Mouse (Mus musculus) midbrain, embryonic 11.5 days (tissue): ENCODE measurements around the gene Dnah14. TPM values are rescaled to one million over a fixed set of nuclear protein-coding genes. Genes with fewer than 3 reads are reported as not detected.

Source experiments
- ATAC-seq: fragments of 200-750 bp; cut with Nextera tagmentation; 2 replicates; pipeline ENCODE4 v1.8.0; 2017; ENCODE audit warnings: moderate TSS enrichment, moderate library complexity; ENCODE audit not compliant: low FRiP score
- DNase-seq: peaks from one replicate; pipeline ENCODE4 v3.0.0; 2015; ENCODE audit warnings: low spot score; ENCODE audit errors: missing footprints
- H3K27ac ChIP-seq: fragments of 300-500 bp; sonication (generic); 2 replicates; pipeline ENCODE4 v1.5.1; 2014; ENCODE audit warnings: low read depth, low read length
- H3K27me3 ChIP-seq: fragments of 300-500 bp; sonication (generic); 2 replicates; pipeline ENCODE4 v1.6.1; 2014; ENCODE audit warnings: mild to moderate bottlenecking, low read length, moderate library complexity, mixed read lengths; ENCODE audit not compliant: control insufficient read depth, insufficient read depth
- H3K36me3 ChIP-seq: fragments of 300-500 bp; sonication (generic); 2 replicates; pipeline ENCODE4 v1.6.1; 2014; ENCODE audit warnings: mild to moderate bottlenecking, low read length, moderate library complexity, mixed read lengths; ENCODE audit not compliant: control insufficient read depth, insufficient read depth
- H3K4me1 ChIP-seq: fragments of 300-500 bp; sonication (generic); 2 replicates; pipeline ENCODE4 v1.6.1; 2014; ENCODE audit warnings: low read length; ENCODE audit not compliant: control insufficient read depth, insufficient read depth
- H3K4me2 ChIP-seq: fragments of 300-500 bp; sonication (generic); 2 replicates; pipeline ENCODE4 v1.6.1; 2014; ENCODE audit warnings: mild to moderate bottlenecking, moderate library complexity
- H3K4me3 ChIP-seq: fragments of 300-500 bp; sonication (generic); 2 replicates; pipeline ENCODE4 v1.5.1; 2014; ENCODE audit warnings: low read depth, low read length
- H3K9ac ChIP-seq: fragments of 300-500 bp; sonication (generic); 2 replicates; pipeline ENCODE4 v1.6.1; 2014; ENCODE audit warnings: low read length
- H3K9me3 ChIP-seq: fragments of 300-500 bp; sonication (generic); 2 replicates; pipeline ENCODE4 v1.6.1; 2016; ENCODE audit warnings: low read length; ENCODE audit not compliant: control insufficient read depth
- WGBS: fragments of 180-500 bp; shearing (Covaris S2); extraction: QIAGEN DNeasy Blood & Tissue Kit; methylation state at CpG from one replicate; pipeline ENCODE4 v1.1.7; 2014; 5-methylcytosine and 5-hydroxymethylcytosine counted together
- polyA plus RNA-seq: library from polyadenylated mRNA; unstranded; fragments of >200 nt; fragmentation: Nextera tagmentation; extraction: Ambion mirVana; gene quantifications from 2 replicates; pipeline ENCODE4 v1.2.1, GENCODE M21; 2014

The Dnah14 gene
- polyA plus RNA-seq, 1 experiment from 2014 or later: 2.7 TPM

- no peak for DNase-seq
- no peaks in the 10 kb centered on the region for H3K9me3 ChIP-seq
- H3K9ac ChIP-seq: no peak overlapping the region
- 48% methylated on average over 13 of the region's 13 CpGs for WGBS
- H3K4me1 ChIP-seq: peaks cover 3% of the 10 kb centered on the region; the same call in 1 of the 2 replicates
- H3K27ac ChIP-seq: no peak overlapping the region
- H3K27me3 ChIP-seq: no peaks in the 10 kb centered on the region
- no peak overlapping the region for H3K4me3 ChIP-seq
- H3K4me2 ChIP-seq: no peak overlapping the region
- no peak for ATAC-seq
- H3K36me3 ChIP-seq: no peaks in the 10 kb centered on the region
Observed at GRCm38 (mm10) chr1:181852466-181852865, 276.1 kb downstream of the Dnah14 start.

GRCm38 (mm10) chr1:181853081-181853736, 276.9 kb downstream of the Dnah14 start:
- ATAC-seq (no peak), DNase-seq (no peak)
- Histone ChIP-seq H3K27ac (no peak overlapping the region), H3K9me3 (no peaks in the 10 kb centered on the region), H3K4me1 (peaks cover 3% of the 10 kb centered on the region; the same call in 1 of the 2 replicates), H3K27me3 (no peaks in the 10 kb centered on the region), H3K4me2 (no peak overlapping the region), H3K4me3 (no peak overlapping the region), H3K9ac (no peak overlapping the region), H3K36me3 (no peaks in the 10 kb centered on the region)
- 14% methylated on average over 21 of the region's 21 CpGs for WGBS

DNA sequence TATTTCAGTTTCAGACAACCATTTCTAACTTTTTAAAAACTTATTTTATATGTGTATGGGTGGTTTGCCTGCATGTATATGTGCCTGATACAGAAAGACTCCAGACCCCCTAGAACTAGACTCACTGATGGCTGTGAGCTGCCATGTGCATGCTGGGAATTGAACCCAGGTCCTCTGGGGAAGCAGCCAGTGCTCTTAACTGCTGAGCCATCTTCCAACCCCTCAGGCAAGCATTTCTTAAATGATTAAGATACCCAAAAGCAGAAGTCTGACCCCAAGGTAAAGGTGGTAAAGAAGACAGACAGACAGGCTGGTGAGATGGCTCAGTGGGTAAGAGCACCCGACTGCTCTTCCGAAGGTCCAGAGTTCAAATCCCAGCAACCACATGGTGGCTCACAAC, 278.5 kb downstream of the Dnah14 start:
- WGBS: 95% methylated on average over 2 of the region's 2 CpGs

DNA sequence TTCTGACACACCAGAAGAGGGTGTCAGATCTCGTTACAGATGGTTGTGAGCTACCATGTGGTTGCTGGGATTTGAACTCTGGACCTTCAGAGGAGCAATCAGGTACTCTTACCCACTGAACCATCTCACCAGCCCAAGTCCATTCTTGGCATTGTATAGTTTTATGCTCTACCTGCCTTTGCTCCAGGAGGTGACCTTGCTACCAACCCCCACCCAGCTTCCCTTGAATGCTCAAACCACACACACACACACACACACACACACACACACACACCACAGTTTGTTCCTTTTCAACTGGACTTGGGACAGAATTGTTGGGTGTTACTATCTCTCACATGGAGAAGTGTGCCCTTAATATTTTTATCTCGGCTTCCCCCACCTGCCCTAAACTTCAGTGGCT, 280.0 kb downstream of the Dnah14 start:
- peaks cover 3% of the 10 kb centered on the region; the same call in 1 of the 2 replicates for H3K4me1 ChIP-seq
- ATAC-seq: no peak
- no peak overlapping the region for H3K4me3 ChIP-seq
- no peak for DNase-seq
- no peak overlapping the region for H3K9ac ChIP-seq
- 77% methylated on average over 2 of the region's 2 CpGs for WGBS
- no peak overlapping the region for H3K4me2 ChIP-seq
- H3K27ac ChIP-seq: no peak overlapping the region
- H3K9me3 ChIP-seq: no peaks in the 10 kb centered on the region
- H3K36me3 ChIP-seq: no peaks in the 10 kb centered on the region
- H3K27me3 ChIP-seq: no peaks in the 10 kb centered on the region

More for the DNA sequence above, 278.5 kb downstream of the Dnah14 start:
- H3K9ac ChIP-seq: no peak overlapping the region
- H3K4me1 ChIP-seq: peaks cover 3% of the 10 kb centered on the region; the same call in 1 of the 2 replicates
- no peak overlapping the region for H3K4me3 ChIP-seq
- no peak for DNase-seq
- no peaks in the 10 kb centered on the region for H3K36me3 ChIP-seq
- H3K27me3 ChIP-seq: no peaks in the 10 kb centered on the region
- H3K9me3 ChIP-seq: no peaks in the 10 kb centered on the region
- H3K27ac ChIP-seq: no peak overlapping the region
- no peak for ATAC-seq
- H3K4me2 ChIP-seq: no peak overlapping the region

DNA sequence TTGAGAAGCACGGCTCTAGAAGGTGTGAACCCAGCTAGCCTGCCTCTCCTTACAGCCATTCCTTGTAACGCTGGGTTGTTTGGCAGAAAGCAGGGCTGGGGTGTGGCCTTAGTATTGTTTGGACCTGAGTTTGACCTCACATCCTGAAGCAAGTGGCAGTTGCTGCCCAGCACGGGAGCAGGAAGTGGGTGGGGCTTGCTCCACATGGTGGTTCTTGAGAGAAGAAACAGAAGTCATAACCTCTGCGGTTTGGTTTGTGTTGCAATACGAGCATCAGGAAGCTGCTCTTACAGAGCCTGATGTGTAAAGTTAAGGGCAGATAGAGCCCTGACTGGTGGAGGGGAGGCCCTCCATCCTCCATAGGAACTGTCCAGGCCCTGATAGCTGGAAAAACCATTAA, 284.3 kb downstream of the Dnah14 start:
- Histone ChIP-seq H3K27me3 (no peaks in the 10 kb centered on the region), H3K9ac (no peak overlapping the region), H3K27ac (no peak overlapping the region), H3K4me1 (no peaks in the 10 kb centered on the region), H3K9me3 (no peaks in the 10 kb centered on the region), H3K4me2 (no peak overlapping the region), H3K36me3 (no peaks in the 10 kb centered on the region), H3K4me3 (no peak overlapping the region)
- ATAC-seq (no peak), DNase-seq (no peak)
- WGBS: 61% methylated on average over 5 of the region's 5 CpGs

DNA sequence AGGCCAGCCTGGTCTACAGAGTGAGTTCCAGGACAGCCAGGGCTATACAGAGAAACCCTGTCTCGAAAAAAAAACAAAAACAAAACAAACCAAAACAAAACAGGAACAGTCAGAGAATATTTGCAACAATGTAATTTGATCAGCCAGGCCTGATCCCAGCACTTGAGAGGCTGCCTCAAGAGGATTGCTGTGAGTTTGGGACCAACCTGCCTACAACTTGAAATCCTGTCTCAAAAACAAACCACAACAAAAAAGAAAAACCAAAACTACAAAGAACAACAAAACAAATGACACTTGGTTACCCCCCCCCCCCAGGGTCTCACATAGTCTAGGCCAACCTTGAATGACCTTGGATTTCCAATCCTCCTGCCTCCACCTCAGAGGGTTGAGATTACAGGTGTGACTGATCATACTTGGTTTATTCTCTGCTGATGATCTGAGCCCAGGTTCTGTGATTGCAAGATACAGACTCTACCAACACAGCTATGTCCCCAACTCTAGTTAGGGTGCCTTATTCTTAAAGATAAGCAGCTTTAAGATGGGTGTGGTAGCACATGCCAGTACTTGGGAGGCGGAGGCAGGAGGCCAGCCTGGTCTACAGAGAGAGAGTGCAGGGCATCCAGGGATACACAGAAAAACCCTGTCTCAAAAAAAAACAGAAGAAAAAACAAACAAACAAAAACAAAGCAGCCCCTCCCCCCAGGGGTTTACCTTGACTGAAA, 285.0 kb downstream of the Dnah14 start:
- ATAC-seq (no peak), DNase-seq (no peak)
- Histone ChIP-seq H3K36me3 (no peaks in the 10 kb centered on the region), H3K9me3 (no peaks in the 10 kb centered on the region), H3K4me1 (no peaks in the 10 kb centered on the region), H3K4me2 (no peak overlapping the region), H3K9ac (no peak overlapping the region), H3K4me3 (no peak overlapping the region), H3K27me3 (no peaks in the 10 kb centered on the region), H3K27ac (no peak overlapping the region)
- WGBS: 81% methylated on average over 2 of the region's 2 CpGs

- no peak for ATAC-seq
- 55% methylated on average over 16 of the region's 16 CpGs for WGBS
- DNase-seq: no peak
Observed at GRCm38 (mm10) chr1:181862676-181863374, 286.5 kb downstream of the Dnah14 start.

GRCm38 (mm10) chr1:181863431-181863830, 287.1 kb downstream of the Dnah14 start:
- H3K4me2 ChIP-seq: no peak overlapping the region
- DNase-seq: no peak
- no peak overlapping the region for H3K4me3 ChIP-seq
- no peaks in the 10 kb centered on the region for H3K9me3 ChIP-seq
- H3K27ac ChIP-seq: no peak overlapping the region
- H3K9ac ChIP-seq: no peak overlapping the region
- no peaks in the 10 kb centered on the region for H3K27me3 ChIP-seq
- 40% methylated on average over 8 of the region's 8 CpGs for whole genome bisulfite sequencing
- H3K36me3 ChIP-seq: no peaks in the 10 kb centered on the region
- H3K4me1 ChIP-seq: no peaks in the 10 kb centered on the region
- no peak for ATAC-seq

More at GRCm38 (mm10) chr1:181862676-181863374, 286.5 kb downstream of the Dnah14 start:
- Histone ChIP-seq H3K27me3 (no peaks in the 10 kb centered on the region), H3K36me3 (no peaks in the 10 kb centered on the region), H3K4me1 (no peaks in the 10 kb centered on the region), H3K4me3 (no peak overlapping the region), H3K9me3 (no peaks in the 10 kb centered on the region), H3K9ac (no peak overlapping the region), H3K27ac (no peak overlapping the region), H3K4me2 (no peak overlapping the region)
